12 mouse cellular contexts compared by ENCODE assay signal in genomic region chr3:122518231-122518736, GRCm38 (mm10).
DNase-seq lines count a peak whose midpoint lies in the region; ATAC-seq lines count a peak whose summit lies in the region.
"Had no signal": no experiment of that assay in that cellular context is flagged by ENCODE, and none has a peak within 500 bp of the region (broad histone marks: within the 10 kb centered on the region; RNA-seq: fewer than 3 reads in every experiment).

No protein-coding gene starts in this region.

- H3K4me2 ChIP-seq in limb, embryonic 12.5 days = peak overlapping the region; percentile 45
- H3K4me2 ChIP-seq in heart, embryonic 12.5 days = no peak overlapping the region
- H3K4me2 ChIP-seq: stomach, embryonic 15.5 days had no signal

- H3K9ac ChIP-seq in limb, embryonic 12.5 days (replicated peaks) = no peak overlapping the region
- no peak overlapping the region for H3K9ac ChIP-seq in heart, embryonic 12.5 days
- H3K9ac ChIP-seq: stomach, embryonic 15.5 days had no signal

- peak; percentile 37 to 47 for DNase-seq in cerebellum, postnatal 14 days
- DNase-seq in cerebellum, adult 8-10 months = no peak
- peak; percentile 46 for DNase-seq in right cerebral cortex, postnatal 4 days
- no peak for DNase-seq in right cerebral cortex, postnatal 14 days
- peak; percentile 8 for DNase-seq in retina, postnatal 7 days (ENCODE audit: low read depth, low spot score)
- no peak for DNase-seq in adrenal gland, postnatal 10 days
- DNase-seq: layer of hippocampus, postnatal 36 days; lung, postnatal 10 days had no signal

- 10% methylated on average over 9 of the region's 9 CpGs for WGBS in limb, embryonic 12.5 days
- 49% methylated on average over 9 of the region's 9 CpGs for WGBS in heart, embryonic 12.5 days

- H3K4me1 ChIP-seq in limb, embryonic 12.5 days (replicated peaks) = peaks cover 83% of the 10 kb centered on the region
- peaks cover 36% of the 10 kb centered on the region for H3K4me1 ChIP-seq in heart, embryonic 12.5 days (replicated peaks)

- H3K27me3 ChIP-seq in limb, embryonic 12.5 days = peaks cover 15% of the 10 kb centered on the region
- H3K27me3 ChIP-seq in heart, embryonic 12.5 days (replicated peaks) = 0 out of 2 replicates have a peak, but pooled peaks cover 7% of the 10 kb centered on the region
- H3K27me3 ChIP-seq: stomach, embryonic 15.5 days had no signal

- no peak overlapping the region for H3K4me3 ChIP-seq in limb, embryonic 12.5 days (replicated peaks)
- H3K4me3 ChIP-seq in heart, embryonic 12.5 days = no peak overlapping the region
- H3K4me3 ChIP-seq: stomach, embryonic 15.5 days had no signal

- ATAC-seq in limb, embryonic 12.5 days (ENCODE audit: insufficient number of reproducible peaks, insufficient read depth, low FRiP score, low TSS enrichment, low read depth) = peak; percentile 85
- no peak for ATAC-seq in heart, embryonic 12.5 days (ENCODE audit: insufficient number of reproducible peaks, low FRiP score)
- ATAC-seq: inflammation-experienced regulatory T-cells, adult 6 months had no signal

- H3K36me3 ChIP-seq in limb, embryonic 12.5 days = no peaks in the 10 kb centered on the region
- H3K36me3 ChIP-seq in heart, embryonic 12.5 days = no peaks in the 10 kb centered on the region
- H3K36me3 ChIP-seq: stomach, embryonic 15.5 days had no signal

- no peaks in the 10 kb centered on the region for H3K9me3 ChIP-seq in limb, embryonic 12.5 days
- no peaks in the 10 kb centered on the region for H3K9me3 ChIP-seq in heart, embryonic 12.5 days (replicated peaks)
- H3K9me3 ChIP-seq: stomach, embryonic 15.5 days had no signal

- H3K27ac ChIP-seq in limb, embryonic 12.5 days = peak overlapping the region; percentile 84
- H3K27ac ChIP-seq in heart, embryonic 12.5 days (ENCODE audit: poor library complexity, severe bottlenecking) = no peak overlapping the region
- H3K27ac ChIP-seq: stomach, embryonic 15.5 days had no signal

Comparison
In these comparisons a context has a peak if more than half of its experiments do, and no peak if none do; other contexts are left out.
1. DNase-seq: peak in cerebellum, postnatal 14 days (2 of 2), right cerebral cortex, postnatal 4 days (single experiment) and retina, postnatal 7 days (single experiment); none in cerebellum, adult 8-10 months (single experiment), right cerebral cortex, postnatal 14 days (single experiment) and adrenal gland, postnatal 10 days (single experiment).